Mouse (Mus musculus) ES-CJ7 (cell line): Measurements from ENCODE around the gene Gm6710.
"Not testable (repeated sequence)": the region's sequence is repeated elsewhere in the genome, so short reads cannot be mapped to it uniquely, and the experiment has no call there.

Source experiments
- DNase-seq: peaks from one replicate; pipeline ENCODE4 v3.0.0; 2011; ENCODE audit warnings: low read depth, low spot score

Gene Gm6710

GRCm38 (mm10) chr2:175869024-175869423 lies at the start of gene Gm6710:
Gm6710 (plus strand) TSS chr2:175869219.
- not testable (repeated sequence) for DNase-seq
